Mouse (Mus musculus) adrenal gland, postnatal 10 days (tissue): ENCODE measurements at regions not wholly inside any gene's neighbourhood (a gene's known extent, or its start where the extent isn't known, plus 50 kb on each side); places are given as distances from the start of the nearest gene placed in this dataset.

Source experiments
- DNase-seq: peaks from one replicate; pipeline ENCODE4 v3.0.0; 2021; ENCODE audit warnings: mixed read lengths

DNA sequence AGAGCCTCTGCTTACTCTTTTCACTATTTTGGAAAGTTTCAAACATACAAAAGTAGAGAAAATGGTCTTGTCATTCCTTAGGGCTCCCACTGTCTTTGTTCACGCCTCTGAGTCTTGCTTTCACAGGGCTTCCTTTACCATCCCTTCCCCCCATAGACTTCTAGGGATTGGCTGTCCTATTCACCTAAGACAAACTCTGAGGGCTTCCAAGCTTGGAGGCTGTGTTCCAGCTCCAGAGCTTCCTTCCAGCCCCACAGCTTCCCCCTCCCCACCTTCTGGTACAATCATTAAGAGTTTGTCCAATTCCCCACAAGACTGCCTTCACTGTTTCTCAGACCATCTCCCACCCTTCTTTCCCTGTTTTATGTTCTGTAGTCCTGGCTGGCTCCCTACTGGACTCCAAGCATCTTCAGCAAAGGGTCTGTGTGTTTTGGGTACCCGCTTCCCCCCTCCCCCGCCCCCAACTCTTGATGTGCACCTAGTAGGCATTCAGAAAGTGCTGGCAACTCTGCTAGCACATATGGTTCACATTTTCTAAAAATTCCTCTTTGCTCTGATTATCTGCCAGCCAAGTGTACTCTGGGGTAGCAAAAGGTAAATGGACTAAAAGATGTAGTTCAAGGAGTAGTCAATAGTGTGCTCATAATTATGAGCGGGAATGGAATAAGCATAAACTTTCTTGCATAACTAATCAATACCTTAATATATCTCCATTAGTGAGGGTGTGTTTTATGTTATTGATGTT is 344.0 kb downstream of the Slc4a3 start:
- no peak for DNase-seq

DNA sequence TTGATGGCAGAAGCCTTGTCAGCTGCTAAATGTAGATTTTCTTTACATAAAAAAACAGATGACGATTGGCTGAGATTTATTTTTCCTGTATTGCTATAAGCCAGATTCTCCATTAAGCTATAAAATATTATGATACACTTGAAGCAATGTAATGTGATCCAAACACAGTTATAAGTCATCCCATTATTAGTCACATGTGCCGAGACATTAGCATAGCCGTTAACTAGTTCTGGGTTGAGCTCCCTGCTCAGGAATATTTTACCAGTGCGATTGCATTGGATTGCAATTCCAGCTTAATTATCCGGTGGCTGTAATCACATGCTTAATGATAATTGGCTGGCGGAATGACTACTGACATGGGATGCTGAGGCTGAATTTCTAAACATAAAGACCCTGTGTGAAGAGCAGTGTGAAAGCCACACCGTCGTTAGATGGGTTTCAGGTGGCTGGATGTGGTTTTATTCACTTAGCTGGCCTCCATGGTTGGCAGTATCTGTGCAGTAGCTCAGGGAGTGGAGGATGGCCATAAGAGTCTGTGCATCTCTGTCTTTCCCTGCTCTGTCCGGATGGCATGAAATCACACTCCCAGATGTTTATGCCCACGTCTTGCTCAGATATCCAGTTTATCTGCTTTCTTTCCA is 344.7 kb downstream of the Slc4a3 start:
- no peak for DNase-seq

- DNase-seq: no peak
Measured at GRCm38 (mm10) chr1:75895550-75895949, 349.5 kb downstream of the Slc4a3 start.

GRCm38 (mm10) chr1:75901146-75901545 is 355.1 kb downstream of the Slc4a3 start:
- no peak for DNase-seq

DNA sequence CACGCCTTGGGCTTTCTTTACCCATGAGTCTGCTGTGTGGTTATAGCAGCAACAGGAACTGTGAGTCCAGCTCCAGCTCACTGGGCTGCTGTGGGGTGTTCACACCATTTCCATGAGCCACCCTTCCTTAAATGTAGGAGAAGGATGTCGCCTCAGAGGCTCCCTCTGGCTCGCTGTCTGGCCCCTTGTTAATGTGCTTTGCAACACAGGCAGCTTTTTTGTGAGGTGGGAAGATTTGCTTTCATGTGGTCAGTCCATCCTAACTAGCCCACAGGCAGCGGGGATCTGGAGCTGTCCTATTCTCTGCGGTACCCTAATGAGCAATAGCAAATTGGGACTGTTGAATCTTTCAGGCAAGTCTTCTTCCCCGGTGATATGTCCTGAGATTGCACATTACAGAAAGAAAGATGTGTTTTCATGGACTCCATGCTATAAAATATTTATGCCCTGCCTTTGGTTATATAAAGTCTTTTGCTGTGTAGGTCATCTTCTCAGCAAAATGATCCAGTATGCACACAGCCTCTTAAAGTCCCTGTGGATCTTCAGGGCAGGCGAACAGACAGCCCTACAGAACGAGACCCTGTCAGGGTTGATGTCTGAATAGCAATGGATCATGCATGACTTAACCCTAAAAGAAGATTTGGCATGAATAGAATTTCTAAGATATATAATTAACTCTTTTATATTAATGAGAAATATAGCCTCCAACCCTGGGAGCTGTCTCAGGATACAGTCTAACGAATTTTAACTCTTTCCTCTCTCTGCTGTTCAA is 359.8 kb downstream of the Slc4a3 start:
- no peak for DNase-seq

DNA sequence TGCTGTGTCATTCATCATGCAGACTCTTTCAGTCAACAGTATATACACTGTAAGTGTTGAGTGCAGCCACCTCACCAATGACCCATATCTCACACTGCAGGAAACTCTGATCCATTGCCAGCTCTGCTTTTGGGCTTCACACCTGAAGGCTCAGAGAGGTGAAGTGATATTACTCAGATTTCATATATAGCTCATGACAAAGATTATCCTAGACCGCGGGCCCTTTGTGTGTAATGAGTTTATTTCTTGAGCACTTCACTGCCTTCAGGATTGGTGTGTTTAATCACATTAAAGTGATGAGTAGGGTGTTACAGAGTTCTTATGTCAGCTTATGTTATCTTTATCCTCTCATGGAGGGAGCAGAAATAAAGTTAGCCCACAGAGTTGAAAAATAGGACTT is 369.2 kb downstream of the Slc4a3 start:
- DNase-seq: no peak

DNA sequence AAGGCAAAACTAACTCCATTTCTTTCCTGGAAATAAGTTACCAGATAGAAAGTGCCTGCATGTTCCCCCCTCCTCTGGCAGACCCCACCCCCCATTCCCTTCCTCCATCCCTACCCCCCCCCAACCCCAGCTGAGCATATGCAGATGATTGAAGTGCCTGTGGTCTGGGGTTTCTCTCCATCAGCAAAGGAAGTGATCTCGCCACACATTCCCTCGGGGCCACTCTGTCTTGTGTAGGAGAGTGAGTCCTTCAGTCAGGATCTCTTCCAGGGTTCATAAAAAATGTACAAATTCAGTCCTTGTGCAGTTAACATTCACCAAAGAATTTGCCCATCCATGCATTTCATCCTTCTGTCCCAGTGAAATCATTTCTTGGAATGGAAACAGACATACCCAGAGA is 370.1 kb downstream of the Slc4a3 start:
- no peak for DNase-seq

GRCm38 (mm10) chr1:75919134-75919533 is 373.1 kb downstream of the Slc4a3 start:
- no peak for DNase-seq

- no peak for DNase-seq
Measured at GRCm38 (mm10) chr1:75925046-75925445, 379.0 kb downstream of the Slc4a3 start.

DNA sequence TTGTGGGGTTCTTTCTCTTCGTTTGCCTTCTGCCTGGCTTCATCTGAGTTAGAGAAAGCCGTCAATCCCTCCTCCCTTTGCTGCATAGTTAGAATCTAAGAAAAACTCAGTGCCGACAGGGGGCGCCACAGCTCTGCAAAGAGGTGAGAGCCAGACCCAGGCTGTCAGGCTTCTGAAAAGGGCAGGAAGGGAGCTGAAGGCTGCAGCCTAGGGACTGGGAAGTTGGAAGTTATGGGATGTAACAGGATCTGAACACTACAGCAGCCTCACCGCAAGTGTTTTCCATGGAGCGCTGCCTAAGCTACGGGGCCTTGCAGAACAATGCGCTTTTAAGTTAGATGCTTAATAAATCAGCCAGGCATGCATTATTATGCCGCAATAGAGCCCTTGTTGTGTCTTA is 379.7 kb downstream of the Slc4a3 start:
- peak; percentile 97 for DNase-seq

- no peak for DNase-seq
Measured at GRCm38 (mm10) chr1:75931852-75932251, 385.8 kb downstream of the Slc4a3 start.

- DNase-seq: peak; percentile 68
Measured at GRCm38 (mm10) chr1:75933831-75934230, 387.8 kb downstream of the Slc4a3 start.

DNA sequence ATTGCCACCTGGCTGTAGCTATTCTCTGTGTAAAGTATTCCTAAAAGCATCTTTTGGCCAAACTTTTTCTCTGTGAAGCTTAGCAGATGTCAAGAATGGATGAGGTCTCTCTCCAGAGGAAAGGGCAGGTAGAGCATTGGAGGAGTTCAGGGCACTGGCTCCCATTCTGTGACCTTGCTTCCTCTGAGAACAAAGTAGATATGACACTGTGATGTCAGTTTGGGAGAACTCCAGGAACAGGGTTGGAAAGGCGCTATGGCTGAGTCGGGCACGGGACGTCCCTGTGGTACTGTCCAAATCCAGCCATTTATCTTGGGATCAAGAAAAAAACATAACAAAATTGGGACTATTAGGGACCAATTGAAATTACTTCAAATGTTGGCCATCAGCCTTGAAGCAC is 388.7 kb downstream of the Slc4a3 start:
- no peak for DNase-seq

GRCm38 (mm10) chr1:75935866-75936265 is 389.8 kb downstream of the Slc4a3 start:
- DNase-seq: no peak

- peak; percentile 38 for DNase-seq
Measured at GRCm38 (mm10) chr1:75936596-75936995, 390.5 kb downstream of the Slc4a3 start.

GRCm38 (mm10) chr1:75937331-75937730 is 391.3 kb downstream of the Slc4a3 start:
- DNase-seq: no peak

DNA sequence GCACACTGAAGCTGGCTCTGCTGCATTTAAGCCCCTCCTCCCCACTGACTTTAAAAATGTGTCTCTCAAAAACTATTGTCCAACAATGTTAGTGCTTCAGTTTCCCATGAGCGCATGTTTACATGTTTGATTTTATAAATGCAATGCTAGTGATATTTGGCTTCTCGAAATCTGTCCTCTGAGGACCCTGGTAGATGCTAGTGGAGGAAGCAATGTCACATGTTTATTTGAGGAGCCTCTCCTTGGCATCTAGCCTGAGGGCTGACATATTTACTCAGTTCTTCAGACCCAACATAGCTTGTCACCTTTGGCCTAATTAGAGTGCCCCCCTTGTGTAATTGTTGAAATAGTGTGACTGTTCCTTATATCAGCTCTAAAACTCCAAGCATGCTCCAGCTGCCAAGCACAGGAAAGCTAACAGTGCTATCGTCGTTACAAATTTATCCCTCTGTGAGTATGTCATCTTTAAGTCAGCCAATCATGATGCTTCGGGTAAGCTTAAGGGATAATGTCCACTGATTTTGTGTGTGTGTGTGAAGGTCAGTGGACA is 400.3 kb downstream of the Slc4a3 start:
- DNase-seq: no peak

- DNase-seq: no peak
Measured at GRCm38 (mm10) chr1:75978203-75978986, 432.3 kb downstream of the Slc4a3 start.

- DNase-seq: no peak
Measured at GRCm38 (mm10) chr1:75983057-75983456, 437.0 kb downstream of the Slc4a3 start.

DNA sequence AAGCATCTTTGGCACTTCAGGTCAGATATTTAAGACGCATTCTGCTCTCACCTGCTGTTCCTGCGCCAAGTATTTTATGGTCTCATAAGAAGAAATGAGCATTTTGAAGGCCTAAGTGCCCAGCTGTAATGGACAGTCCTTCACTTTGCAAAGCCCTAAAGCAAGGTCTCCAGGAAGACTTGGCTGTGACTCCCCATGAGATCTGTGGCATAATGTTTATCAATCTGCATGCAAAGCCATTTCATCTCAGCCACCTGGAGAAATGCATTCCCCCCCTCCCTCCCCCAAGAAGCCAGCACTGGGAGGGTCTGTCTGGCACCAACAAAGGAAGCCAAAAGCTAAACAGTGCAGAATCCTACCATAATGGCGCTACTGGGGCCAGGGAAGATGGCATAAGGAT is 437.4 kb downstream of the Slc4a3 start:
- DNase-seq: no peak

GRCm38 (mm10) chr1:75988496-75988895 is 442.4 kb downstream of the Slc4a3 start:
- DNase-seq: no peak

GRCm38 (mm10) chr1:75992039-75992438 is 446.0 kb downstream of the Slc4a3 start:
- DNase-seq: no peak
